Mouse (Mus musculus): ENCODE data around the gene Ano6. TPM values are rescaled to one million over a fixed set of nuclear protein-coding genes. Genes with fewer than 3 reads are reported as not detected.

The Ano6 gene
- polyA plus RNA-seq, 1 experiment from 2014 or later: 51.5 TPM

- Histone ChIP-seq H3K4me1 (ENCODE audit: control insufficient read depth, insufficient read depth, low read length) (peaks cover 20% of the 10 kb centered on the region), H3K4me3 (ENCODE audit: low read length) (no peak overlapping the region), H3K9ac (ENCODE audit: low read depth, low read length) (no peak overlapping the region), H3K27me3 (replicated peaks; ENCODE audit: control insufficient read depth, insufficient read depth, low read length) (no peaks in the 10 kb centered on the region), H3K9me3 (ENCODE audit: control insufficient read depth, low read length) (no peaks in the 10 kb centered on the region), H3K36me3 (ENCODE audit: control insufficient read depth, insufficient read depth, low read length) (no peaks in the 10 kb centered on the region), H3K4me2 (ENCODE audit: low read depth, low read length) (no peak overlapping the region), H3K27ac (ENCODE audit: low read length) (peak overlapping the region; percentile 17; the same call in 1 of the 2 replicates)
- ATAC-seq: peak; percentile 26; the same call in 1 of the 2 replicates
- WGBS: 80% methylated on average over 13 of the region's 13 CpGs
These were observed 64.6 kb downstream of the Ano6 start for GRCm38 (mm10) chr15:95855051-95855844.

GRCm38 (mm10) chr15:95855953-95856352, 65.3 kb downstream of the Ano6 start:
- peak; percentile 31; the same call in 1 of the 2 replicates for ATAC-seq
- H3K36me3 ChIP-seq (ENCODE audit: control insufficient read depth, insufficient read depth, low read length): no peaks in the 10 kb centered on the region
- WGBS: 39% methylated on average over 7 of the region's 7 CpGs

GRCm38 (mm10) chr15:95856684-95857595, 66.3 kb downstream of the Ano6 start:
- H3K4me2 ChIP-seq (ENCODE audit: low read depth, low read length): no peak overlapping the region
- no peaks in the 10 kb centered on the region for H3K27me3 ChIP-seq (replicated peaks; ENCODE audit: control insufficient read depth, insufficient read depth, low read length)
- H3K36me3 ChIP-seq (ENCODE audit: control insufficient read depth, insufficient read depth, low read length): no peaks in the 10 kb centered on the region
- H3K9ac ChIP-seq (ENCODE audit: low read depth, low read length): no peak overlapping the region
- 62% methylated on average over 8 of the region's 8 CpGs for WGBS
- H3K27ac ChIP-seq (ENCODE audit: low read length): peak overlapping the region; percentile 67
- no peak overlapping the region for H3K4me3 ChIP-seq (ENCODE audit: low read length)
- H3K9me3 ChIP-seq (ENCODE audit: control insufficient read depth, low read length): no peaks in the 10 kb centered on the region
- peak; percentile 26 for ATAC-seq
- H3K4me1 ChIP-seq (ENCODE audit: control insufficient read depth, insufficient read depth, low read length): peaks cover 20% of the 10 kb centered on the region

More at GRCm38 (mm10) chr15:95855953-95856352, 65.3 kb downstream of the Ano6 start:
- H3K4me1 ChIP-seq (ENCODE audit: control insufficient read depth, insufficient read depth, low read length): peaks cover 20% of the 10 kb centered on the region
- peak overlapping the region; percentile 17 for H3K27ac ChIP-seq (ENCODE audit: low read length)
- no peaks in the 10 kb centered on the region for H3K27me3 ChIP-seq (replicated peaks; ENCODE audit: control insufficient read depth, insufficient read depth, low read length)
- H3K9me3 ChIP-seq (ENCODE audit: control insufficient read depth, low read length): no peaks in the 10 kb centered on the region
- H3K9ac ChIP-seq (ENCODE audit: low read depth, low read length): no peak overlapping the region
- H3K4me3 ChIP-seq (ENCODE audit: low read length): no peak overlapping the region
- H3K4me2 ChIP-seq (ENCODE audit: low read depth, low read length): no peak overlapping the region

GRCm38 (mm10) chr15:95858876-95859655, 68.4 kb downstream of the Ano6 start:
- ATAC-seq: peak; percentile 75
- WGBS: 71% methylated on average over 9 of the region's 9 CpGs
- no peaks in the 10 kb centered on the region for H3K36me3 ChIP-seq (ENCODE audit: control insufficient read depth, insufficient read depth, low read length)

GRCm38 (mm10) chr15:95863865-95864660, 73.4 kb downstream of the Ano6 start:
- H3K36me3 ChIP-seq (ENCODE audit: control insufficient read depth, insufficient read depth, low read length): no peaks in the 10 kb centered on the region
- no peak overlapping the region for H3K4me3 ChIP-seq (ENCODE audit: low read length)
- H3K27ac ChIP-seq (ENCODE audit: low read length): no peak overlapping the region
- no peaks in the 10 kb centered on the region for H3K9me3 ChIP-seq (ENCODE audit: control insufficient read depth, low read length)
- ATAC-seq: no peak
- 83% methylated on average over 17 of the region's 17 CpGs for WGBS
- no peak overlapping the region for H3K9ac ChIP-seq (ENCODE audit: low read depth, low read length)
- H3K4me1 ChIP-seq (ENCODE audit: control insufficient read depth, insufficient read depth, low read length): peaks cover 6% of the 10 kb centered on the region
- H3K4me2 ChIP-seq (ENCODE audit: low read depth, low read length): no peak overlapping the region
- H3K27me3 ChIP-seq (replicated peaks; ENCODE audit: control insufficient read depth, insufficient read depth, low read length): no peaks in the 10 kb centered on the region

More at GRCm38 (mm10) chr15:95858876-95859655, 68.4 kb downstream of the Ano6 start:
- no peak overlapping the region for H3K9ac ChIP-seq (ENCODE audit: low read depth, low read length)
- H3K4me3 ChIP-seq (ENCODE audit: low read length): no peak overlapping the region
- H3K27ac ChIP-seq (ENCODE audit: low read length): peak overlapping the region; percentile 68
- H3K27me3 ChIP-seq (replicated peaks; ENCODE audit: control insufficient read depth, insufficient read depth, low read length): no peaks in the 10 kb centered on the region
- H3K4me1 ChIP-seq (ENCODE audit: control insufficient read depth, insufficient read depth, low read length): peaks cover 20% of the 10 kb centered on the region
- H3K9me3 ChIP-seq (ENCODE audit: control insufficient read depth, low read length): no peaks in the 10 kb centered on the region
- no peak overlapping the region for H3K4me2 ChIP-seq (ENCODE audit: low read depth, low read length)

GRCm38 (mm10) chr15:95865311-95866100, 74.9 kb downstream of the Ano6 start:
- Histone ChIP-seq H3K36me3 (ENCODE audit: control insufficient read depth, insufficient read depth, low read length) (no peaks in the 10 kb centered on the region), H3K9me3 (ENCODE audit: control insufficient read depth, low read length) (no peaks in the 10 kb centered on the region), H3K4me1 (ENCODE audit: control insufficient read depth, insufficient read depth, low read length) (0 out of 2 replicates have a peak, but pooled peaks cover 2% of the 10 kb centered on the region), H3K4me2 (ENCODE audit: low read depth, low read length) (no peak overlapping the region), H3K9ac (ENCODE audit: low read depth, low read length) (no peak overlapping the region), H3K4me3 (ENCODE audit: low read length) (no peak overlapping the region), H3K27me3 (replicated peaks; ENCODE audit: control insufficient read depth, insufficient read depth, low read length) (no peaks in the 10 kb centered on the region), H3K27ac (ENCODE audit: low read length) (peak overlapping the region; percentile 55)
- ATAC-seq: peak; percentile 59
- 87% methylated on average over 17 of the region's 17 CpGs for WGBS

GRCm38 (mm10) chr15:95868172-95868571, 77.5 kb downstream of the Ano6 start:
- H3K4me2 ChIP-seq (ENCODE audit: low read depth, low read length): no peak overlapping the region
- no peaks in the 10 kb centered on the region for H3K9me3 ChIP-seq (ENCODE audit: control insufficient read depth, low read length)
- H3K9ac ChIP-seq (ENCODE audit: low read depth, low read length): no peak overlapping the region
- no peak overlapping the region for H3K27ac ChIP-seq (ENCODE audit: low read length)
- no peak overlapping the region for H3K4me3 ChIP-seq (ENCODE audit: low read length)
- no peak for ATAC-seq
- 0 out of 2 replicates have a peak, but pooled peaks cover 4% of the 10 kb centered on the region for H3K4me1 ChIP-seq (ENCODE audit: control insufficient read depth, insufficient read depth, low read length)
- H3K36me3 ChIP-seq (ENCODE audit: control insufficient read depth, insufficient read depth, low read length): no peaks in the 10 kb centered on the region
- no peaks in the 10 kb centered on the region for H3K27me3 ChIP-seq (replicated peaks; ENCODE audit: control insufficient read depth, insufficient read depth, low read length)
- 84% methylated on average over 4 of the region's 4 CpGs for WGBS

GRCm38 (mm10) chr15:95869611-95870010, 79.0 kb downstream of the Ano6 start:
- no peaks in the 10 kb centered on the region for H3K36me3 ChIP-seq (ENCODE audit: control insufficient read depth, insufficient read depth, low read length)
- no peaks in the 10 kb centered on the region for H3K27me3 ChIP-seq (replicated peaks; ENCODE audit: control insufficient read depth, insufficient read depth, low read length)
- no peaks in the 10 kb centered on the region for H3K9me3 ChIP-seq (ENCODE audit: control insufficient read depth, low read length)
- peaks cover 4% of the 10 kb centered on the region; the same call in 1 of the 2 replicates for H3K4me1 ChIP-seq (ENCODE audit: control insufficient read depth, insufficient read depth, low read length)
- no peak overlapping the region for H3K9ac ChIP-seq (ENCODE audit: low read depth, low read length)
- no peak overlapping the region for H3K4me2 ChIP-seq (ENCODE audit: low read depth, low read length)
- H3K4me3 ChIP-seq (ENCODE audit: low read length): no peak overlapping the region
- H3K27ac ChIP-seq (ENCODE audit: low read length): no peak overlapping the region
- WGBS: 95% methylated on average over 5 of the region's 5 CpGs
- ATAC-seq: no peak
